ENCODE assay signal across 26 mouse cellular contexts in the genomic region with DNA sequence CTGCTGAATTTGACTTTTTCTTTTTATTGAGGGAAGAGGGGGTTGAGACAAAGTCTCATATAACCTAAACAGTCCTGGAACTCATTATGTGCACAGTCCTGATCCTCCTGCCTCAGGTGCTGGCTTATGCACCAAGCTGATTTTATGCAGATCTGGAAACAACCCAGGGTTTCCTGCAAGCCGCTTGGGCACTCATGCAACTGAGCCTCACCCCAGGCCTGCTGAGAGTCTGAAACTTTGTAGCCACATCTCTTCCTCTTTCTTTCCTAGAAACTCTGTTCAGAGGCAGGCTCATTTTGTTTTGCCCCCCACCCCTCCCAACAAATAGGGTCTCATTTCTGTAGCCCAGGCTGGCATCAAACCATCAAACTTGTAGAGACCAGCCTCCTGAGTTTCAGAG. TPM values are rescaled to one million over a fixed set of nuclear protein-coding genes. Genes with fewer than 3 reads are reported as not detected.
DNase-seq lines count a peak whose midpoint lies in the region; TF ChIP-seq lines count a peak whose summit lies in the region.
"Had no signal": no experiment of that assay in that cellular context is flagged by ENCODE, and none has a peak within 500 bp of the region (broad histone marks: within the 10 kb centered on the region; RNA-seq: fewer than 3 reads in every experiment).

No protein-coding gene starts in this region.

- no peak for TF ChIP-seq EP300 in CH12.LX (IDR thresholded peaks at IDR 0.05; ENCODE audit: low read length)

- dilution Hi-C loops in CH12.LX (cut with MboI; ENCODE audit: extremely low pct_ligation_motif_present, extremely low pct_unique_long_range_greater_than_20kb, low sequenced_read_pairs) = no loop called here

- in situ Hi-C loops in CH12.LX (cut with MboI; ENCODE audit: low pct_ligation_motif_present, low pct_unique_long_range_greater_than_20kb, low sequenced_read_pairs) = no loop called here

- H3K4me2 ChIP-seq in CH12.LX (ENCODE audit: insufficient read depth, low read depth, poor library complexity, severe bottlenecking) = no peak overlapping the region
- H3K4me2 ChIP-seq: embryonic facial prominence, embryonic 13.5 days; embryonic facial prominence, embryonic 15.5 days; forebrain, embryonic 12.5 days had no signal

- no peak for TF ChIP-seq CTCF in CH12.LX (conservative IDR thresholded peaks at IDR 0.05 in 1 of 2, IDR thresholded peaks at IDR 0.05 in 1 of 2; ENCODE audit: low read depth in 2 of 2, low read length in 2 of 2)

- no peaks in the 10 kb centered on the region for H3K9me3 ChIP-seq in CH12.LX (replicated peaks; ENCODE audit: low read length)
- H3K9me3 ChIP-seq: embryonic facial prominence, embryonic 13.5 days; embryonic facial prominence, embryonic 15.5 days; forebrain, embryonic 10.5 days; forebrain, embryonic 12.5 days had no signal

- H3K79me2 ChIP-seq in CH12.LX (replicated peaks; ENCODE audit: control insufficient read depth, extremely low read depth, insufficient read depth, poor library complexity, severe bottlenecking) = no peaks in the 10 kb centered on the region

- peaks cover 9 to 32% of the 10 kb centered on the region in 2 experiments; a peak in 3 of 4 replicates for H3K4me1 ChIP-seq in CH12.LX (ENCODE audit: control insufficient read depth in 1 of 2, insufficient read depth in 2 of 2)
- H3K4me1 ChIP-seq: embryonic facial prominence, embryonic 13.5 days; embryonic facial prominence, embryonic 15.5 days; forebrain, embryonic 12.5 days had no signal

- H3K4me3 ChIP-seq in CH12.LX (replicated peaks in 1 of 3; ENCODE audit: low read depth in 2 of 3, low read length in 2 of 3, poor library complexity in 1 of 3) = no peak overlapping the region
- H3K4me3 ChIP-seq: embryonic facial prominence, embryonic 13.5 days; embryonic facial prominence, embryonic 15.5 days; erythroblast, embryonic 14.5 days; forebrain, embryonic 10.5 days; forebrain, embryonic 12.5 days had no signal

- no peak for TF ChIP-seq POLR2A in CH12.LX (IDR thresholded peaks at IDR 0.05; ENCODE audit: low read depth, low read length)

- no peak for TF ChIP-seq RAD21 in CH12.LX (IDR thresholded peaks at IDR 0.05; ENCODE audit: low read depth, low read length)

- no peak overlapping the region for H3K9ac ChIP-seq in CH12.LX (ENCODE audit: insufficient read depth, low read depth)
- H3K9ac ChIP-seq: embryonic facial prominence, embryonic 13.5 days; embryonic facial prominence, embryonic 15.5 days; forebrain, embryonic 12.5 days; forebrain, postnatal 0 days had no signal

- H3K27me3 ChIP-seq in CH12.LX (replicated peaks) = no peaks in the 10 kb centered on the region
- H3K27me3 ChIP-seq: embryonic facial prominence, embryonic 13.5 days; embryonic facial prominence, embryonic 15.5 days; forebrain, embryonic 12.5 days had no signal

- H3K27ac ChIP-seq in CH12.LX (ENCODE audit: insufficient read depth, low read depth) = peak overlapping the region; percentile 81
- H3K27ac ChIP-seq: embryonic facial prominence, embryonic 13.5 days; embryonic facial prominence, embryonic 15.5 days; forebrain, embryonic 10.5 days; forebrain, embryonic 12.5 days had no signal

- H3K36me3 ChIP-seq in CH12.LX (replicated peaks in 1 of 2; ENCODE audit: control insufficient read depth in 1 of 2, insufficient read depth in 1 of 2, low read length in 1 of 2) = peaks cover 67 to 91% of the 10 kb centered on the region in 2 experiments

- peak; percentile 15 for DNase-seq in lung, postnatal 36 days
- DNase-seq in lung, adult 18-20 months = no peak
- DNase-seq in A20 (ENCODE audit: low read depth, low spot score) = peak; percentile 36
- DNase-seq in CH12.LX (ENCODE audit: extremely low read depth) = no peak
- DNase-seq in liver = no peak
- DNase-seq in right cerebral cortex, postnatal 10 days (ENCODE audit: low spot score in 2 of 2) = no peak
- DNase-seq: adrenal gland, adult 2 months; adrenal gland, postnatal 10 days; adrenal gland, postnatal 25 days; cerebellum, adult 11 months; cerebellum, adult 18-20 months; cerebellum, adult 8-10 months; cerebellum, adult 9-11 months; cerebellum, postnatal 14 days; cerebellum, postnatal 36 days; embryo, embryonic 11 days; forebrain, postnatal 0 days had no signal

TF ChIP-seq in CH12.LX, 34 proteins besides CTCF, POLR2A, EP300 and RAD21:
- TF ChIP-seq JUND (conservative IDR thresholded peaks at IDR 0.05; ENCODE audit: low read depth, low read length) = no peak
- no peak for TF ChIP-seq ELF1 (IDR thresholded peaks at IDR 0.05; ENCODE audit: low read depth, low read length)
- no peak for TF ChIP-seq USF1 (IDR thresholded peaks at IDR 0.05; ENCODE audit: low read depth, low read length)
- TF ChIP-seq MAX (IDR thresholded peaks at IDR 0.05; ENCODE audit: low read length) = no peak
- no peak for TF ChIP-seq RCOR1 (conservative IDR thresholded peaks at IDR 0.05; ENCODE audit: low read depth, low read length)
- no peak for TF ChIP-seq HCFC1 (IDR thresholded peaks at IDR 0.05; ENCODE audit: low read depth, low read length)
- no peak for TF ChIP-seq MAFK (IDR thresholded peaks at IDR 0.05; ENCODE audit: insufficient replicate concordance, low read length)
- no peak for TF ChIP-seq KAT2A (IDR thresholded peaks at IDR 0.05; ENCODE audit: insufficient replicate concordance, low read length)
- no peak for TF ChIP-seq NELFE (IDR thresholded peaks at IDR 0.05; ENCODE audit: low read depth, low read length)
- no peak for TF ChIP-seq ETS1 (conservative IDR thresholded peaks at IDR 0.05; ENCODE audit: low read depth, low read length)
- no peak for TF ChIP-seq MYC (IDR thresholded peaks at IDR 0.05; ENCODE audit: low read depth, low read length)
- TF ChIP-seq TBP (conservative IDR thresholded peaks at IDR 0.05; ENCODE audit: low read depth, low read length) = no peak
- no peak for TF ChIP-seq PAX5 (IDR thresholded peaks at IDR 0.05; ENCODE audit: low read length)

RNA-seq across cellular contexts. Expression of gene Ppih, which starts 6.6 kb away (rescaled TPM):
- total RNA-seq in CH12.LX (2012; rRNA removed) = 125 and 175 TPM in 2 replicates
- 179 and 195 TPM in 2 replicates for total RNA-seq in CH12.LX (2014; rRNA removed)
- polyA plus RNA-seq in CH12.LX (2012; ENCODE audit: insufficient read length, low read depth) = 132 and 158 TPM in 2 replicates

RNA-seq across cellular contexts. Expression of gene Ybx1, which starts 19.4 kb away (rescaled TPM):
- total RNA-seq in CH12.LX (2012; rRNA removed) (724 and 865 TPM in 2 replicates), CH12.LX (2014; rRNA removed) (901 and 989 TPM in 2 replicates)
- 2,139 and 2,246 TPM in 2 replicates for polyA plus RNA-seq in CH12.LX (2012; ENCODE audit: insufficient read length, low read depth)

RNA-seq across cellular contexts. Expression of gene Cldn19, which starts 58.5 kb away (rescaled TPM):
- total RNA-seq in CH12.LX (2012; rRNA removed) = not detected in 2 replicates
- total RNA-seq in CH12.LX (2014; rRNA removed) = not detected in 2 replicates
- 0.08 and 0.09 TPM in 2 replicates for polyA plus RNA-seq in CH12.LX (2012; ENCODE audit: insufficient read length, low read depth)
- total RNA-seq: common myeloid progenitor, adult 5-6 weeks; MEL had no signal
- polyA plus RNA-seq: CD4-positive, CD25-positive, alpha-beta regulatory T cell, adult 4 months; embryonic facial prominence, embryonic 11.5 days; erythroblast, embryonic 14.5 days had no signal

Comparison
In these comparisons a context has a peak if more than half of its experiments do, and no peak if none do; other contexts are left out.
1. DNase-seq: peak in lung, postnatal 36 days (single experiment) and A20 (single experiment); none in lung, adult 18-20 months (0 of 2), CH12.LX (single experiment), liver (single experiment) and right cerebral cortex, postnatal 10 days (0 of 2).